Mouse (Mus musculus) brain, embryonic 14.5 days (tissue): ENCODE measurements around the gene Npcd.

Experiments
- CTCF ChIP-seq: fragments of 200-500 bp; IDR thresholded peaks from 2 replicates; pipeline ENCODE4 v1.5.1; 2012; ENCODE audit warnings: inconsistent platforms, mild to moderate bottlenecking, moderate library complexity, borderline replicate concordance; ENCODE audit not compliant: insufficient read depth, insufficient read length; ENCODE audit errors: extremely low read depth
- POLR2A ChIP-seq: fragments of 200-500 bp; IDR thresholded peaks from 2 replicates; pipeline ENCODE4 v1.6.1; 2012; ENCODE audit warnings: mild to moderate bottlenecking, inconsistent platforms, borderline replicate concordance; ENCODE audit not compliant: poor library complexity, insufficient read depth, insufficient read length, severe bottlenecking; ENCODE audit errors: extremely low read depth

DNA sequence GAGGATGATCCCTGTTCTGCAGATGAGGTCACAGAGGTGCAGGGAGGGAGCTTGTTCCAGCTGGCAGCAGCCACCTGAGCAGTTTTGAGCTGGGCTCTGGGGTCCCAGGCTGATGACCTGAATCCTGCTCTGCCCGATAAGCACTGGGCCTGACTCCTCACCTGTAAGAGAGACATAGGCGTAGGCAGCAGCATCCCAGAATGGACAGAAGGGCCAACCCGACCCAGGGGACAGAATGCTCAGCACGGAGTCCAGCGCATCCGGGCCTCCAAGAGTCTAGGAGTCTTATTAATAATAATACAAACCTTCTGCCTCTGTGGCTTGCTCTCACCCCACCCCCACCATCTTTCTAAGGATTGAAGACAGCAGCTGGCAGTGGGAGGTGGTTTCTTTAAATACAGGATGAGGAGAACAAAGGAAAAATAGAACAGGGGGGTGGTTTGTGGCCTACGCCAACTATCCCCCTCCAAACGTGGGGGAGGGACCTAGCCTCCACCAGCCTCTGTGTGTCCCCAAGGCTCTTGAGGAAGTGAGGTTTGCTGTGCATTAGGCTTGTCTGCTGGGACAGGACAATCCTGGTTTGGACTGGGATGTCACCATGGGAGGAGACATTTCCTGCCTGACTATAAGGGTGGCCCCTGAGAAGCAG, 77.9 kb downstream of the Npcd start:
- TF ChIP-seq CTCF (no peak), POLR2A (no peak)
